In the genomic region with DNA sequence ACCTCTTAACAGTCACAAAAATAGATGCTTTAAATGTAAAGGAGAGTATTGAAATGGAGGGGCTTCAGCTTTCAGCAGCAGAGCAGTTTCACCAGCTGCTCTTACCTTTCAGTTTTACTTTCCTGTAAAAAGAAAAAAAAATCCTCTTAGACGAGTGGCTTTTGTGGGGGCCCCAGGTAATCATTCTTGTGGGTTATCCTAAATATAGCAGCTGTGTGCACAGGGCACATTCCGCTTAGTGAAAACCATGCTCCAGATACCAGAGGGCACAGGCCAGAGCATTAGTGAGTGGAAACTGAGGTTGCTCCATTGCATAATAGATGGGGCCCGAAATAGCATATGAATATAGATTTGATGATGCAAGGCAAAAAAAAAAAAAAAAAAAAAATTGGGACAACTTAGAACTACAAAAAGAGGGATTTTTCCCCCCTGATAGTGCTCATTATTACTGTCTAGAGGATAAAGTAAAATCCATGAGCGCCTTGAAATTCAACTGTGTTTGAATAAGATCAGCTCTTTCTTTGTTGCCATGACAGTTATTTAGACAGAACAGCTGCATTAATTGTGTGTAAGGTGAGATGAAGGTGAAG, we compare ENCODE assay signal across 8 mouse cellular contexts. TPM values are rescaled to one million over a fixed set of nuclear protein-coding genes. Genes with fewer than 3 reads are reported as not detected.
DNase-seq lines count a peak whose midpoint lies in the region; ATAC-seq lines count a peak whose summit lies in the region.

No protein-coding gene starts in this region.

- no peaks in the 10 kb centered on the region for H3K9me3 ChIP-seq in heart, embryonic 14.5 days (ENCODE audit: control insufficient read depth, low read length)
- no peaks in the 10 kb centered on the region for H3K9me3 ChIP-seq in limb, embryonic 13.5 days

- H3K4me2 ChIP-seq in heart, embryonic 14.5 days (ENCODE audit: low read length), result peak overlapping the region; percentile 76
- H3K4me2 ChIP-seq in limb, embryonic 13.5 days (replicated peaks), result peak overlapping the region; percentile 71

- peaks cover 0 to 14% of the 10 kb centered on the region in 2 experiments; a peak in 2 of 4 replicates for H3K4me1 ChIP-seq in heart, embryonic 14.5 days (ENCODE audit: control insufficient read depth in 2 of 2, insufficient read depth in 2 of 2, low read length in 2 of 2)
- peaks cover 16% of the 10 kb centered on the region for H3K4me1 ChIP-seq in limb, embryonic 13.5 days

- intact Hi-C loops in heart, postnatal 10 days (cut with DNase I), result no loop called here

- H3K36me3 ChIP-seq in heart, embryonic 14.5 days (ENCODE audit: control insufficient read depth, insufficient read depth, low read length), result no peaks in the 10 kb centered on the region
- no peaks in the 10 kb centered on the region for H3K36me3 ChIP-seq in limb, embryonic 13.5 days

- peak overlapping the region in 1 of 2 experiments; percentile 54; a peak in 1 of 4 replicates for H3K4me3 ChIP-seq in heart, embryonic 14.5 days (ENCODE audit: control insufficient read depth in 1 of 2, insufficient read depth in 1 of 2, low read depth in 1 of 2, low read length in 2 of 2)
- peak overlapping the region; percentile 69 for H3K4me3 ChIP-seq in limb, embryonic 13.5 days

- H3K9ac ChIP-seq in heart, embryonic 14.5 days (ENCODE audit: low read length), result peak overlapping the region; percentile 73; the same call in 1 of the 2 replicates
- H3K9ac ChIP-seq in limb, embryonic 13.5 days, result 0 out of 2 replicates have a peak overlapping the region, but pooled peaks have one; percentile 10

- no peak for DNase-seq in heart, postnatal 10 days
- DNase-seq in thymus, postnatal 0 days (ENCODE audit: low spot score), result peak; percentile 21
- DNase-seq in thymus, postnatal 4 days, result no peak
- no peak for DNase-seq in left cerebral cortex, adult 8-10 months (ENCODE audit: low spot score in 2 of 2)
- DNase-seq in frontal cortex, postnatal 36 days (ENCODE audit: low spot score in 2 of 2), result no peak
- no peak for DNase-seq in frontal cortex, adult 2 months (ENCODE audit: extremely low spot score in 1 of 2, low spot score in 1 of 2)

- H3K27ac ChIP-seq in heart, embryonic 14.5 days (replicated peaks in 1 of 2; ENCODE audit: control insufficient read depth in 1 of 2, insufficient read depth in 1 of 2, low read depth in 2 of 2, low read length in 2 of 2), result peak overlapping the region; percentile 29 to 53; a peak in 2 of 4 replicates
- H3K27ac ChIP-seq in limb, embryonic 13.5 days, result no peak overlapping the region

- ATAC-seq in heart, embryonic 14.5 days (ENCODE audit: insufficient number of reproducible peaks, insufficient read depth, low FRiP score, low read depth), result no peak
- no peak for ATAC-seq in limb, embryonic 13.5 days (ENCODE audit: low FRiP score, low read depth)

- WGBS in heart, embryonic 14.5 days, result 63% methylated on average over 4 of the region's 4 CpGs
- WGBS in limb, embryonic 13.5 days, result 73% methylated on average over 4 of the region's 4 CpGs

- H3K27me3 ChIP-seq in heart, embryonic 14.5 days (ENCODE audit: control insufficient read depth, insufficient read depth, low read length), result no peaks in the 10 kb centered on the region
- no peaks in the 10 kb centered on the region for H3K27me3 ChIP-seq in limb, embryonic 13.5 days

RNA-seq across cellular contexts. Expression of a gene that starts 1.2 kb away (rescaled TPM):
- 6.9 and 9.4 TPM in 2 replicates for polyA plus RNA-seq in heart, embryonic 14.5 days (2014; fragmentation: Nextera tagmentation; extraction: Ambion mirVana)
- total RNA-seq in heart, postnatal 10 days (2021), result 1 to 10 TPM; 1.9 to 2.3 TPM
- polyA plus RNA-seq in thymus, postnatal 0 days (2015; fragmentation: Nextera tagmentation; extraction: Ambion mirVana), result 5.4 and 6.5 TPM in 2 replicates
- polyA plus RNA-seq in limb, embryonic 13.5 days (2015; fragmentation: Nextera tagmentation; extraction: Ambion mirVana), result 13.6 and 15.9 TPM in 2 replicates
- total RNA-seq in left cerebral cortex, adult 8-10 months (2022), result 1 to 10 TPM; 4.5 to 6.0 (median 5.3) TPM
- 6.6 and 7.1 TPM in 2 replicates for polyA plus RNA-seq in frontal cortex, adult 2 months (2012; rRNA removed)

RNA-seq across cellular contexts. Expression of a gene that starts 35.8 kb away (rescaled TPM):
- 19.0 and 19.5 TPM in 2 replicates for polyA plus RNA-seq in heart, embryonic 14.5 days (2014; fragmentation: Nextera tagmentation; extraction: Ambion mirVana)
- total RNA-seq in heart, postnatal 10 days (2021), result 10 to 100 TPM; 20.0 to 21.0 TPM
- 15.3 and 16.0 TPM in 2 replicates for polyA plus RNA-seq in thymus, postnatal 0 days (2015; fragmentation: Nextera tagmentation; extraction: Ambion mirVana)
- 29.3 and 30.0 TPM in 2 replicates for polyA plus RNA-seq in limb, embryonic 13.5 days (2015; fragmentation: Nextera tagmentation; extraction: Ambion mirVana)
- 10 to 100 TPM; 33.7 to 37.4 (median 35.8) TPM for total RNA-seq in left cerebral cortex, adult 8-10 months (2022)
- polyA plus RNA-seq in frontal cortex, adult 2 months (2012; rRNA removed), result 34.9 and 44.2 TPM in 2 replicates
